Mouse (Mus musculus): Measurements from ENCODE around the gene Sirt7. TPM values are rescaled to one million over a fixed set of nuclear protein-coding genes. Genes with fewer than 3 reads are reported as not detected.
"Not testable (repeated sequence)": the region's sequence is repeated elsewhere in the genome, so short reads cannot be mapped to it uniquely, and the experiment has no call there.

Sirt7 gene
- total and polyA plus RNA-seq, 3 experiments = 35.3 to 169 (median 74.5) TPM

- peaks cover 77% of the 10 kb centered on the region for H3K36me3 ChIP-seq (replicated peaks)
- TF ChIP-seq POLR2AphosphoS5 (IDR thresholded peaks at IDR 0.05; ENCODE audit: insufficient replicate concordance, low read depth, low read length) = no peak
- no peaks in the 10 kb centered on the region; the same call in 1 of the 2 replicates for H3K9me3 ChIP-seq (replicated peaks)
- H3K4me3 ChIP-seq (ENCODE audit: low read depth, low read length) = no peak overlapping the region
- peaks cover 38% of the 10 kb centered on the region for H3K4me1 ChIP-seq (ENCODE audit: insufficient read depth, low read depth, low read length)
- ATAC-seq (ENCODE audit: extremely low read depth, insufficient number of reproducible peaks, low FRiP score, poor library complexity, severe bottlenecking) (no peak), DNase-seq (ENCODE audit: low spot score) (no peak)
- H3K27me3 ChIP-seq (ENCODE audit: insufficient read depth, low read length) = no peaks in the 10 kb centered on the region
Observed at GRCm38 (mm10) chr11:120583937-120584336, 41.1 kb downstream of the Sirt7 start.

GRCm38 (mm10) chr11:120582982-120583293, 42.1 kb downstream of the Sirt7 start:
- not testable (repeated sequence) for H3K27me3 ChIP-seq (ENCODE audit: insufficient read depth, low read length); H3K4me3 ChIP-seq (ENCODE audit: low read depth, low read length); DNase-seq (ENCODE audit: low spot score); ATAC-seq (ENCODE audit: extremely low read depth, insufficient number of reproducible peaks, low FRiP score, poor library complexity, severe bottlenecking); H3K9me3 ChIP-seq (replicated peaks)
- H3K4me1 ChIP-seq (ENCODE audit: insufficient read depth, low read depth, low read length) = peaks cover 41% of the 10 kb centered on the region
- H3K36me3 ChIP-seq (replicated peaks) = peaks cover 78% of the 10 kb centered on the region

GRCm38 (mm10) chr11:120582268-120582981, 42.6 kb downstream of the Sirt7 start:
- ATAC-seq (ENCODE audit: extremely low read depth, insufficient number of reproducible peaks, low FRiP score, poor library complexity, severe bottlenecking) (no peak), DNase-seq (ENCODE audit: low spot score) (no peak)
- Histone ChIP-seq H3K27me3 (ENCODE audit: insufficient read depth, low read length) (no peaks in the 10 kb centered on the region), H3K4me1 (ENCODE audit: insufficient read depth, low read depth, low read length) (peaks cover 46% of the 10 kb centered on the region), H3K36me3 (replicated peaks) (peaks cover 78% of the 10 kb centered on the region), H3K9me3 (replicated peaks) (no peaks in the 10 kb centered on the region; the same call in 1 of the 2 replicates), H3K4me3 (ENCODE audit: low read depth, low read length) (peak overlapping the region; percentile 81; the same call in 1 of the 2 replicates)
- TF ChIP-seq TAL1 (conservative IDR thresholded peaks at IDR 0.05; ENCODE audit: low read depth, low read length) (no peak), GATA1 (IDR thresholded peaks at IDR 0.05; ENCODE audit: borderline replicate concordance, low read length) (no peak), GATA2 (IDR thresholded peaks at IDR 0.05; ENCODE audit: borderline replicate concordance, low read depth, low read length) (no peak), CTCF (IDR thresholded peaks at IDR 0.05; ENCODE audit: low read depth, low read length) (peak; percentile 38; the same call in 1 of the 2 replicates), POLR2AphosphoS5 (IDR thresholded peaks at IDR 0.05; ENCODE audit: insufficient replicate concordance, low read depth, low read length) (no peak)

GRCm38 (mm10) chr11:120581490-120582267, 43.4 kb downstream of the Sirt7 start, which contains the start of gene Arhgdia:
Arhgdia (minus strand) TSS chr11:120581624.
- peaks cover 49% of the 10 kb centered on the region for H3K4me1 ChIP-seq (ENCODE audit: insufficient read depth, low read depth, low read length)
- peak; percentile 93 for DNase-seq (ENCODE audit: low spot score)
- no peaks in the 10 kb centered on the region for H3K27me3 ChIP-seq (ENCODE audit: insufficient read depth, low read length)
- peak within 1 kb of the TSS; percentile 81 for H3K4me3 ChIP-seq (ENCODE audit: low read depth, low read length)
- peaks cover 78% of the 10 kb centered on the region for H3K36me3 ChIP-seq (replicated peaks)
- TF ChIP-seq POLR2AphosphoS5 (IDR thresholded peaks at IDR 0.05; ENCODE audit: insufficient replicate concordance, low read depth, low read length) (no peak), GATA2 (IDR thresholded peaks at IDR 0.05; ENCODE audit: borderline replicate concordance, low read depth, low read length) (no peak), CTCF (IDR thresholded peaks at IDR 0.05; ENCODE audit: low read depth, low read length) (no peak), TAL1 (conservative IDR thresholded peaks at IDR 0.05; ENCODE audit: low read depth, low read length) (no peak), GATA1 (IDR thresholded peaks at IDR 0.05; ENCODE audit: borderline replicate concordance, low read length) (no peak)
- ATAC-seq (ENCODE audit: extremely low read depth, insufficient number of reproducible peaks, low FRiP score, poor library complexity, severe bottlenecking) = no peak
- no peaks in the 10 kb centered on the region; the same call in 1 of the 2 replicates for H3K9me3 ChIP-seq (replicated peaks)

GRCm38 (mm10) chr11:120580871-120581331, 44.1 kb downstream of the Sirt7 start:
- peaks cover 78% of the 10 kb centered on the region for H3K36me3 ChIP-seq (replicated peaks)
- ATAC-seq (ENCODE audit: extremely low read depth, insufficient number of reproducible peaks, low FRiP score, poor library complexity, severe bottlenecking) (no peak), DNase-seq (ENCODE audit: low spot score) (peak; percentile 38)
- H3K9me3 ChIP-seq (replicated peaks) = no peaks in the 10 kb centered on the region; the same call in 1 of the 2 replicates
- TF ChIP-seq CTCF (IDR thresholded peaks at IDR 0.05; ENCODE audit: low read depth, low read length) = no peak
- TF ChIP-seq GATA2 (IDR thresholded peaks at IDR 0.05; ENCODE audit: borderline replicate concordance, low read depth, low read length) = no peak
- no peak for TF ChIP-seq POLR2AphosphoS5 (IDR thresholded peaks at IDR 0.05; ENCODE audit: insufficient replicate concordance, low read depth, low read length)
- no peaks in the 10 kb centered on the region for H3K27me3 ChIP-seq (ENCODE audit: insufficient read depth, low read length)
- peak overlapping the region; percentile 81 for H3K4me3 ChIP-seq (ENCODE audit: low read depth, low read length)
- H3K4me1 ChIP-seq (ENCODE audit: insufficient read depth, low read depth, low read length) = peaks cover 56% of the 10 kb centered on the region

- H3K36me3 ChIP-seq (replicated peaks) = peaks cover 75% of the 10 kb centered on the region
- no peaks in the 10 kb centered on the region for H3K27me3 ChIP-seq (ENCODE audit: insufficient read depth, low read length)
- peaks cover 60% of the 10 kb centered on the region for H3K4me1 ChIP-seq (ENCODE audit: insufficient read depth, low read depth, low read length)
- DNase-seq (ENCODE audit: low spot score) (no peak), ATAC-seq (ENCODE audit: extremely low read depth, insufficient number of reproducible peaks, low FRiP score, poor library complexity, severe bottlenecking) (0 out of 2 replicates have a peak, but pooled peaks have one; percentile 23)
- peak overlapping the region; percentile 81 for H3K4me3 ChIP-seq (ENCODE audit: low read depth, low read length)
- no peaks in the 10 kb centered on the region; the same call in 1 of the 2 replicates for H3K9me3 ChIP-seq (replicated peaks)
- no peak for TF ChIP-seq TAL1 (conservative IDR thresholded peaks at IDR 0.05; ENCODE audit: low read depth, low read length)
- TF ChIP-seq POLR2AphosphoS5 (IDR thresholded peaks at IDR 0.05; ENCODE audit: insufficient replicate concordance, low read depth, low read length) = no peak
- TF ChIP-seq CTCF (IDR thresholded peaks at IDR 0.05; ENCODE audit: low read depth, low read length) = no peak
- TF ChIP-seq GATA2 (IDR thresholded peaks at IDR 0.05; ENCODE audit: borderline replicate concordance, low read depth, low read length) = no peak
- no peak for TF ChIP-seq GATA1 (IDR thresholded peaks at IDR 0.05; ENCODE audit: borderline replicate concordance, low read length)
Observed at GRCm38 (mm10) chr11:120580190-120580589, 44.9 kb downstream of the Sirt7 start.
